Mouse (Mus musculus): ENCODE data around the gene Copa. TPM values are rescaled to one million over a fixed set of nuclear protein-coding genes. Genes with fewer than 3 reads are reported as not detected.

The Copa gene
- polyA plus RNA-seq, 1 experiment from 2014 or later: 238 TPM

DNA sequence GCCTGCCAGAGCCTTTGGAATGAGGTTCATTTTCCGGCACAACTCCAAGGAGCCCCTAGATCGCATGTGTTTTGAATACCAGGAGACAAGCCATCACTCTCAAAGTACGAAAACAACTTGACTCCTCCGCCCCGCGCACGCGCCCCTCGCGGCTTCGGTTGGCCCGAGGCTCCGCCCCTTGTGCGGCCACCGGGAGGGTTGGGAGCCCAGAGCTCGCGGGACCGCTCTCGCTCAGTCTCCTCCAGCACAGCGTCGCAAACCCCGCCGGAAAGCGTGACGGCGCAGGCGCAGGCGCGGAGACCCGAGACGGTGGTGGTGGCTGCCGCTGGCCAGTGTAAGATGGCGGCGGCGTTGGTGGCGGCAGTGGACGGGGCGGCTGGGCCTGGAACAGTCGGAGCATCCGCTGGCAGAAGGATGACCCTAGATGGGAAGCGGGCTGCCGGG lies 65.5 kb downstream of the Copa start, which contains the start of gene Dcaf8:
Gene Dcaf8 (plus strand): TSS at position 250 of the 444 bp plus-strand sequence.
- Histone ChIP-seq H3K36me3 (ENCODE audit: control insufficient read depth, insufficient read depth, low read length) (0 out of 2 replicates have a peak, but pooled peaks cover 17% of the 10 kb centered on the region), H3K9ac (ENCODE audit: low read length) (peak within 1 kb of the TSS; percentile 94), H3K4me1 (ENCODE audit: control insufficient read depth, insufficient read depth, low read length) (0 out of 2 replicates have a peak, but pooled peaks cover 4% of the 10 kb centered on the region), H3K4me2 (ENCODE audit: low read depth, low read length) (peak within 1 kb of the TSS; percentile 85), H3K27me3 (ENCODE audit: control insufficient read depth, insufficient read depth, low read length) (no peaks in the 10 kb centered on the region), H3K9me3 (replicated peaks; ENCODE audit: control insufficient read depth, low read length) (no peaks in the 10 kb centered on the region), H3K4me3 (replicated peaks; ENCODE audit: low read length) (peak within 1 kb of the TSS; percentile 94), H3K27ac (ENCODE audit: low read length) (peak within 1 kb of the TSS; percentile 95)
- peak; percentile 99 for ATAC-seq (ENCODE audit: insufficient read depth, low FRiP score)
- under 1% methylated on average over 42 of the region's 42 CpGs for WGBS

DNA sequence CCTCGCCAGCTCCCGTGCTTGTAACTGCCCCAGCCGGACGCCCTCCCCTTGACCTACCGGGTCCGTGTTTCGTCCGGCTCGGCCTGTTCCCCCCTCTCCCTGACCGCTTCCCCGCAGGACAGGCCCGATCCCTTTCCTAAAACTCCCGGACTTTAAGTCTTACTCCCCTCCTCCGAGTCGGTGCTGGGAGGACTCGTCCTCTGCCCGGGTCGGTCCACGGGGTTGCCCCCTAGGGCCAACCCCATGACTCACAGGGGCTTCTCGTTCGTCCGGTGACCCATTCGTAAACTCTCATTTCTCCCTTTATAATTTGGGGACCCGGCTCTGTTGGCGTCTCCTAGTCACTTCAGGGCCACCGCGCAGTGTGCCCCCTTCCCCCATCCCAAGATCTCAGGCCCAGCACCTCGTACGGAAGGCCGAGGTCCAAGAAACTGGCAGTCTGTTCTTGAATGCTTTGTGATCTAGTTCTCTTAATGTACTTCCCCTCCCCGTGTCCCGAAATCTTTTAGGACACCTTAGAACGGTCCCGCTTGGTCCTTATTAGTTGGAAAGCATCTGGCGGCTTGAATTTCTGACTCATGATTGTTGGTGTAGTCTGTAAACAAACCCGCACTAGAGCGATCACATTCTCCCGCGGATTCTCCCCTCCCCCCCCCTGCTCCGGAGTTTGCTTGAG lies 66.1 kb downstream of the Copa start:
- Histone ChIP-seq H3K4me2 (ENCODE audit: low read depth, low read length) (peak overlapping the region; percentile 85), H3K9me3 (replicated peaks; ENCODE audit: control insufficient read depth, low read length) (no peaks in the 10 kb centered on the region), H3K9ac (ENCODE audit: low read length) (peak overlapping the region; percentile 94), H3K27me3 (ENCODE audit: control insufficient read depth, insufficient read depth, low read length) (no peaks in the 10 kb centered on the region), H3K4me3 (replicated peaks; ENCODE audit: low read length) (peak overlapping the region; percentile 94), H3K27ac (ENCODE audit: low read length) (peak overlapping the region; percentile 95), H3K36me3 (ENCODE audit: control insufficient read depth, insufficient read depth, low read length) (0 out of 2 replicates have a peak, but pooled peaks cover 21% of the 10 kb centered on the region), H3K4me1 (ENCODE audit: control insufficient read depth, insufficient read depth, low read length) (0 out of 2 replicates have a peak, but pooled peaks cover 4% of the 10 kb centered on the region)
- peak; percentile 26; the same call in 1 of the 2 replicates for ATAC-seq (ENCODE audit: insufficient read depth, low FRiP score)
- WGBS: under 1% methylated on average over 40 of the region's 40 CpGs

DNA sequence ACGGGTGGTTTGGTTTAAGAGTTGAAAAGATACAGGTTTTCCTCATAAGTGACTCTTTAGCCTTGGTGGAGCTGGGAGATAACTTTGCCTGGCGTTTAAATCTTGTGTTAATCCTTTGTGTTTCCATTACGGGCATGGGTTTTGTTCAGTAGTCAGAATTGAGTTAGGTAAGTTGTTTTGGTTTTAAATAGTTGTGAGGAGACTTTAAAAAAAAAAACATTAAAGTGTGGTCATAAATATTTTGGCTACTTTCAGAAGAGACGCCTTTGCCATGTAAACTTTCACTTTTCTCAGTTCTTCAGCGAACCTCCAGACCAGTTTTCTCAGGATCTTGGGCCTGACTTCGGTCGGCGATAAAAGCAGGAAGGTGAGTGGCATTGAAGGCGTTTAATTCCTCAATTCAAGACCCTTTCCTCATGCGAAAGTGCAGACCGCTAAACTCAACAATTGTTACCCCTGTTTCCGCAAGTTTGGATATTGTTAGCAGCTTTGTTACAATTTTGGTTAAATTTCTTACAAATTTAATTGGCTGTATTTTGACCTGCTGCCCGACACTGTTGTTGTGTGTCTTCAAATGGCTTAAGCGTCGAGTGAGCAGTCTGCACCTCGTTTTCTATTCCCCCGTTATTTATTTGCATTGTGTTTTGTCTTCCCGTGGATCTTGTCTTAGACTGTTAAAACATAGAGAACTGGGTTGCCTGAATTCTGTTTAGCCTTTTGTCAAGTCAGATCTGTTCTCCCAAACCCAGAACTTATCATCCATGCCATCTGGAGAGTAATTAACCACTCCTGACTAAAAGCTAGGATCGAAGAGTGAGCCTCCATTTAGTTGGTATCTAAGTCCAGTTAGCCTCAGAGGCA lies 66.9 kb downstream of the Copa start:
- peak overlapping the region; percentile 94 for H3K4me3 ChIP-seq (replicated peaks; ENCODE audit: low read length)
- WGBS: 5% methylated on average over 19 of the region's 19 CpGs
- H3K9ac ChIP-seq (ENCODE audit: low read length): peak overlapping the region; percentile 94
- 0 out of 2 replicates have a peak, but pooled peaks cover 25% of the 10 kb centered on the region for H3K36me3 ChIP-seq (ENCODE audit: control insufficient read depth, insufficient read depth, low read length)
- no peaks in the 10 kb centered on the region for H3K9me3 ChIP-seq (replicated peaks; ENCODE audit: control insufficient read depth, low read length)
- peak overlapping the region; percentile 95 for H3K27ac ChIP-seq (ENCODE audit: low read length)
- H3K27me3 ChIP-seq (ENCODE audit: control insufficient read depth, insufficient read depth, low read length): no peaks in the 10 kb centered on the region
- H3K4me2 ChIP-seq (ENCODE audit: low read depth, low read length): peak overlapping the region; percentile 85
- 0 out of 2 replicates have a peak, but pooled peaks cover 4% of the 10 kb centered on the region for H3K4me1 ChIP-seq (ENCODE audit: control insufficient read depth, insufficient read depth, low read length)
- ATAC-seq (ENCODE audit: insufficient read depth, low FRiP score): no peak

DNA sequence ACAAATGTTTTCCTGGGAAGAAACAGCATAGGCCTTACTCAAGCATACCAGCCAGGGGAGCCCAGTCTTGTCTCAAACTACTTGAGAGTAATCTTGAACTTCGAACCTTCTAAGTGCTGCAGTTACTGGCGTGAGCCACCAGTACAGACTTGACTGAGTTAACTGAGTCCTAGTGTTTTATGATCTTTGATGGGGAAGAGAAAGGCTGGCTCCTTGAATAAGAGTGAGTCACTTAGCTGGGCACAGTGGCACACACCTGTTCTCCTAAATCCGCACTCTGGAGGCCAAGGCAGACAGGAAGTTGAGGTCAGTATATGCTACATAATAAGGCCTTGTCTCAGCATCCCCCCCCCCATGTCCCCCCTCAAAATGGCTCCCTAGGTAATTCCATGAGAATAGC lies 72.2 kb downstream of the Copa start:
- Histone ChIP-seq H3K27ac (ENCODE audit: low read length) (no peak overlapping the region), H3K4me1 (ENCODE audit: control insufficient read depth, insufficient read depth, low read length) (peaks cover 1% of the 10 kb centered on the region; the same call in 1 of the 2 replicates), H3K27me3 (ENCODE audit: control insufficient read depth, insufficient read depth, low read length) (no peaks in the 10 kb centered on the region), H3K9ac (ENCODE audit: low read length) (no peak overlapping the region), H3K9me3 (replicated peaks; ENCODE audit: control insufficient read depth, low read length) (no peaks in the 10 kb centered on the region), H3K4me3 (replicated peaks; ENCODE audit: low read length) (no peak overlapping the region), H3K36me3 (ENCODE audit: control insufficient read depth, insufficient read depth, low read length) (0 out of 2 replicates have a peak, but pooled peaks cover 33% of the 10 kb centered on the region), H3K4me2 (ENCODE audit: low read depth, low read length) (no peak overlapping the region)
- 86% methylated on average over 3 of the region's 3 CpGs for WGBS
- no peak for ATAC-seq (ENCODE audit: insufficient read depth, low FRiP score)

DNA sequence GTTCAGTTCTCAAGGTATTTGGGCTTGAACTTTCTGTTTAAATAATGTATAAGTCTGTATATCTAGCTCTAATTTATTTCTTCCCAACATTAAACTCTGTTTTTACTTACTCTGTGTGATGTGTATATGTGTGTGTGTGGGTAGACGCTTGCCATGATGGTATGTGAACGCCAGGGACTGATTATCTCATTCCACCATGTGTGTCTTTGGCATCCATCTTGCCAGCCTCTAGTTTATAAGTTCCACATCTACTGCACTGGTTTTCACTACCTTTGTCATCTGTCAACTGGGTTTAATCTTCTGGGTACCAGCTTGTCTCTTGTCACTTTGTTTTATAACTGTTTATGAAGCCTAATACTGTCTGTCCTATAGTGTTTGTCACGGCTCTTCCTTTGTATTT lies 73.2 kb downstream of the Copa start:
- ATAC-seq (ENCODE audit: insufficient read depth, low FRiP score): no peak
- Histone ChIP-seq H3K9me3 (replicated peaks; ENCODE audit: control insufficient read depth, low read length) (no peaks in the 10 kb centered on the region), H3K9ac (ENCODE audit: low read length) (no peak overlapping the region), H3K36me3 (ENCODE audit: control insufficient read depth, insufficient read depth, low read length) (0 out of 2 replicates have a peak, but pooled peaks cover 33% of the 10 kb centered on the region), H3K4me1 (ENCODE audit: control insufficient read depth, insufficient read depth, low read length) (peaks cover 3% of the 10 kb centered on the region; the same call in 1 of the 2 replicates), H3K4me2 (ENCODE audit: low read depth, low read length) (no peak overlapping the region), H3K27ac (ENCODE audit: low read length) (no peak overlapping the region), H3K4me3 (replicated peaks; ENCODE audit: low read length) (no peak overlapping the region), H3K27me3 (ENCODE audit: control insufficient read depth, insufficient read depth, low read length) (no peaks in the 10 kb centered on the region)
- WGBS: 78% methylated on average over 3 of the region's 3 CpGs

DNA sequence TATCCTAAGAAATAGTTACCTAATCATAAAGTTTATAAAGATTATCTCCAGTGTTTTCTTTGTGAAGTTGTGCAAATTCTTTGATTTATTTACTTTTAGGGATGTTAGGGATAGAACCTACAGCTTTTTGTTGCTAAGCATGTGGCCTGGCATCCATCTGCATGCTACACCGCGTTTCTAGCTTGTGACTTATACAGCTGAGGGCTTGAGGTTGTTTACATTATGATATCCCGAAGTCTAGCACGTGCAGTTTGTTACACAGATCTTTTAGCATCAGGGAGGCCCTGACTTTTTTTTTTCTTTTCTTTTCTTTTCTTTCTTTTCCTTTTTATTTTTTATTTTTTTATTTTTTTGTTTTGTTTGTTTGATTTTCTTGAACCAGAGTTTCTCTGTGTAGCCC lies 77.6 kb downstream of the Copa start:
- peak; percentile 44; the same call in 1 of the 2 replicates for ATAC-seq (ENCODE audit: insufficient read depth, low FRiP score)
- Histone ChIP-seq H3K4me1 (ENCODE audit: control insufficient read depth, insufficient read depth, low read length) (peaks cover 9% of the 10 kb centered on the region), H3K27ac (ENCODE audit: low read length) (no peak overlapping the region), H3K36me3 (ENCODE audit: control insufficient read depth, insufficient read depth, low read length) (no peaks in the 10 kb centered on the region), H3K4me2 (ENCODE audit: low read depth, low read length) (no peak overlapping the region), H3K9ac (ENCODE audit: low read length) (no peak overlapping the region), H3K9me3 (replicated peaks; ENCODE audit: control insufficient read depth, low read length) (no peaks in the 10 kb centered on the region), H3K4me3 (replicated peaks; ENCODE audit: low read length) (no peak overlapping the region), H3K27me3 (ENCODE audit: control insufficient read depth, insufficient read depth, low read length) (no peaks in the 10 kb centered on the region)
- WGBS: 18% methylated on average over 4 of the region's 4 CpGs

DNA sequence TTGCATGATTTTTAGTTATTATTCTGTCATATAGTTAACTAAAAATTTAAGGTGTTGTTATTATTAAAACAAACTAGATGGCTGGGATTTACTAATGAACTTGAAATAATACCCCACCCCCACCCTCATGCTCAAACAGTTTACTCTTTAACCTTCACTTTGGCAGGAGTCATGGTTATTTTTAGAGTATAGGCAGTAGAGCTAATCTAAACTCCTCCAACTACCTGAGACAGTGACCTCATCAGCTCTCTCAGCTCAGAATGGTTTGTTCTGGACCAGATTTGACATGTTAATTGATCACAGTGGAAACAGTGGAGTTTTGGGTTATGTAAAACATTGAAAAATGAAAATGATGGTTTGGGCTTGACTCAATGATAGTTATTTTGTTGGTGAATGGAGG lies 78.2 kb downstream of the Copa start:
- Histone ChIP-seq H3K9me3 (replicated peaks; ENCODE audit: control insufficient read depth, low read length) (no peaks in the 10 kb centered on the region), H3K27me3 (ENCODE audit: control insufficient read depth, insufficient read depth, low read length) (no peaks in the 10 kb centered on the region), H3K27ac (ENCODE audit: low read length) (peak overlapping the region; percentile 33; the same call in 1 of the 2 replicates), H3K36me3 (ENCODE audit: control insufficient read depth, insufficient read depth, low read length) (no peaks in the 10 kb centered on the region), H3K4me3 (replicated peaks; ENCODE audit: low read length) (no peak overlapping the region), H3K4me1 (ENCODE audit: control insufficient read depth, insufficient read depth, low read length) (peaks cover 9% of the 10 kb centered on the region), H3K4me2 (ENCODE audit: low read depth, low read length) (no peak overlapping the region), H3K9ac (ENCODE audit: low read length) (no peak overlapping the region)
- ATAC-seq (ENCODE audit: insufficient read depth, low FRiP score): peak; percentile 58; the same call in 1 of the 2 replicates

DNA sequence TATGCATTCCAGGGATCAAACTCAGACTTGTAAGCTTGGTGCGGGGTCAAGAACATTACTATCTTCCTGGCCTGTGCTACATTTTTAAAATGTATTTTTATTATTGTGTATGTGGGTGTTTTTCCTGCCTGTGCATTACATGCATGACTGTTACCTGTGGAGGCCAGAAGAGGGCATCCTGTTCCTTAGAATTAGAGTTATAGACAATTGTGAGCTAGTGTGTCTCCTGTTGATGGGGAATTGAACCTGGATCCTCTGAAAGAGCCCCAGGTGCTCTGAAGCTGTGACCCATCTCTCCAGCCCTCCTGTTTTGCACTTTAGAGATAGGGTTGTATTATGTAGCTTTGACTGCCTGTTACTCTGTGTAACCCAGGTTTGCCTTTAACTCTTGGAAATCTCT lies 79.7 kb downstream of the Copa start:
- H3K36me3 ChIP-seq (ENCODE audit: control insufficient read depth, insufficient read depth, low read length): peaks cover 4% of the 10 kb centered on the region; the same call in 1 of the 2 replicates
- H3K27me3 ChIP-seq (ENCODE audit: control insufficient read depth, insufficient read depth, low read length): no peaks in the 10 kb centered on the region
- H3K4me1 ChIP-seq (ENCODE audit: control insufficient read depth, insufficient read depth, low read length): peaks cover 9% of the 10 kb centered on the region
- ATAC-seq (ENCODE audit: insufficient read depth, low FRiP score): no peak
- H3K4me3 ChIP-seq (replicated peaks; ENCODE audit: low read length): no peak overlapping the region
- 100% methylated on average over 1 of the region's 1 CpGs for WGBS
- no peaks in the 10 kb centered on the region for H3K9me3 ChIP-seq (replicated peaks; ENCODE audit: control insufficient read depth, low read length)
- H3K9ac ChIP-seq (ENCODE audit: low read length): no peak overlapping the region
- no peak overlapping the region for H3K27ac ChIP-seq (ENCODE audit: low read length)
- no peak overlapping the region for H3K4me2 ChIP-seq (ENCODE audit: low read depth, low read length)
